Mouse (Mus musculus): ENCODE data around the gene Zfp422.
"Not testable (repeated sequence)": the region's sequence is repeated elsewhere in the genome, so short reads cannot be mapped to it uniquely, and the experiment has no call there.

The Zfp422 gene

DNA sequence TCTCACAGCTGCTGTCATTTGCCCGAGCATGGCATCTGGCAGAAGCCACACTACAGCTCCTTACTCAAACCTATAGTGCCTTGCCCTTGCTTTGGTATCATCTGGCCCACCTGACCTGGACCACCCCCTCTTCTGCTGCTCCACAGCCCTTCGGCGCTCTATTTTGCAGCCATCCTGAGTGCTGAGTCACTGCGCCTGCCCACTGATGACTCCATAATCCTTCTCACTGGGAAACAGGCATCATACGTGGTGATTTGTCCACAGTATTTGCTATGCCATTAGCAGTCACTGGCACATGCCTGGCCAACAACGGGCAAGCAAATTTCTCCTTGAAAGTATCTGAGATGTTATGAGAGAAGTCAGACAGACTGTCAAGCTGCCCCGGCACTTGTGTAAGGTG is 21.0 kb upstream of the Zfp422 start:
- DNase-seq, result no peak

DNA sequence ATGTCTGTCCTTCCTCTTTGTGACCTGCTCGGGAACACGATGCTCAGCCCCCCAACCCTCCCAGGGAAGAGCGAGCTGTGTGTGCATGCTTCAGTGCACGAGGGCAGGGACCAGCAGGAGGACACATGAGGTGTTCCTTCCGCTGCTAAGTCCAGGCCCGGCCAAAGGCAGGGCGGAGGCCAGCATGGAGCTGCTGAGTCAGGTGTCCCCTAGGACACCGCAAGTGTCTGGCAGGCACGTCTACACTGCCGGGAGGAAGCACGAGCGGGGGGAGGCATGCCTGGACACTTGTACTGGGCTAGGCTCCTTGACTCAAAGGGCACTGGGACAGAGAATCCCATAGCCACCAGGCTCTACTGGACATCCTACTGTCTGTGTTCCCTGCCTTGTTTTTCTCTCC is 19.0 kb upstream of the Zfp422 start:
- no peak for DNase-seq

DNA sequence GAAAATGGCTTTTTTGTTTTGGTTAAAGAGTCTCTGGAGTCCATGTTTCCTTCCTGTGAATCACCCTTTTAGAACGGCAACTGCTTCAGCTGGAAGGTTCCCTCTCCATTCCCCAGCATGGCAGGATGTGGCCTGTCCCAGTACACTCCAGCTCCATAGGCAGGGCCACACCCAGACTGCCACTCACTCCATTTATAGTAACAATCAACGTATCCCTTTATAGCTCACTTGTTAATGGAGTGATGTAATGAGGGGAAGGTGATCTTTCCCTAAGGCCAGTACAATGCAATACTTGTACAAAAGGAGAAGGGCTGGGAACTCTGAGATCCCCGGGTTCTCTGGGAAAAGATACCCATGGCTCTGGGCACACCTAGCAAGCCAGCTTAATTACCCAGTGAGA is 15.5 kb upstream of the Zfp422 start:
- peak; percentile 71 for DNase-seq

DNA sequence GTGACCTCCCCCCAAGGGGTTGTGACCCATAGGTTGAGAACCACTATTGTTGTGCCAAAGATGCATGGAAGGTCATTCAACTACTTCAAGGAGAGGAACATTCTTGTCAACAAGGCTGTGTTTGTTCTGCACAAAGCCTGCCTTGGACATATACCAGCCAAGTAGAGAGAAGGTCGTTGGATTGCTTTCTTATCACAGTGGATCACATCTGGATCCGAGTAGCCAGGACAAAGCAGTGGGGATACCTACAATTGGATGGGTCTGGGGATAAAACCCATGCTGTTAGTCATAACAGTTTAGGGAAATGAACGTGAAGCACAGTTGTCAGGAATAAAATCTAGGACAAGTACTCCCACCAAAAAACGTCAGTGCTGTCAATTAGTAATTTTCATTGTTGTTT is 15.1 kb upstream of the Zfp422 start:
- no peak for DNase-seq

DNA sequence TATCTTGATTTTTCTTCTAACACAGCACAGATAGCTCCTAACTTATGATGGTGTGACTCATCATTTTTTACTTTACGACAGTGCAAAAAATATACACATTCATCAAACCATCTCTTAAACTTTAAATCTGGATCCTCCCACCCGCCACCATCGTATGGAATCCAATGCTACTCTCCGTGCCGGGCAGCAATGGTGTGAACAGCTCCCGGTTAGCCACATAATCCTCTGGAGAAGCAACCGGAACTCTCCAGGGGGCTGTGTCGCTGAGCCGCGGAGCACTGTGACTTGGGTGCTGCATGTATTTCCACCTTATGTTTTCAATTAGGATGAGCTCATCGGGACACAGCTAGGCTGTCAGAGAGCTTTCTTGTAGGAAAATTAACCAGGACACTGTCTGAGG is 14.1 kb upstream of the Zfp422 start:
- DNase-seq, result no peak

DNA sequence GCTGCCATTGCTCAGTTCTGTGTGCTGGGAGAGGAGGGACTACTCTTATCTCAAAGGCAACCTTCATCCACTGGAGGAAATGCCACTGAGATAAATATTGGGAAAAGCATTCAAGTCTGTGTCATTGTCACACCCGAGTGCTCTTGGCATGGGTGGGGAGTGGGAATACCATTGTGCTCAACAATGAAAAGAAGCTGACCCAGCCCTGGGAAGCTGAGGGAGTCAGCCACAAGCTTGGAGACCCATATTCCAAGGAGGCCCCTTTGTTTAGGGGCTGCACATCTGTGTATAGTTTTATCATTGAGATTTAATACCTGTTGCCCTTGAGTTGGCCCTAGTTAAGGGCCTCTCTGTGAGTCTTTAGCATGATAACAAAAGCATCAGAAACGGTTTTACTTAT is 10.9 kb upstream of the Zfp422 start:
- peak; percentile 77 for DNase-seq

DNA sequence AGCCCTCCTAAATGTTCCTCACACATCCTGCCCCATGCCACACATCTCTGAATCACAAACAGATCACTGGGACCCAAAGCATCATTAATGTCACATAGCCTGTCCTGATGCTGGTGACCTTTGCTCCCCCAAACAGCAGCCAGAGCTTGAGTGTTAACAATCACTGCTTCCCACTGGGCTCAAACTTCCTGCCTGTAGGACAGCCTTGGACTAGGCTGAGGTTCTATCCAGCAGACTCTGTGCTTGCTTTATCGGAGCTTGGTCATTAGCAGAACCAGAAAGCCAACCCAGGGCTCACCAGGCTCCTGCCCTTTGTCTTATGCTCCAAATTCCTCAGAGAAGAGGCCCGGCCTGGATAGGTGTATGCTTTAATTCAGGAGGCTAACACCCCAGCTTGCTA is 10.1 kb upstream of the Zfp422 start:
- no peak for DNase-seq

DNA sequence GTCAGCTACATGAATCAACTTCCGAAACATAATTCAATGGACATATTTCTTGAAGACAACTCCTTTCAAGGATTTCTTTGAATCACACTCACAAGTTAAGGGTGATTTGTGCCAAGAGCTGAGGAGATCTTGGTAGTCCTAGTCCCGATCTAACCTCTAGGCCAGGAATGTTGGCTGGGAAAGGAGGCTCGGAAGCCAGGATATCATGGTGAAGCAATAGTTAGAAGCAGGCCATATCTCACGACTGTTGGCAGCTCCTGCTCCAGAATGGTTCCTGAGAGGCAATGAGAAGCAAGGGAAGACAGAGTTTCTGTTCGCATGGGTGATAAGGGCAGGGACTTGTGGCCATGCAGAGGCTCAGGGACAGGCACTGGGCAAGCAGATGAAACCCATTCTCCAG is 8.7 kb upstream of the Zfp422 start:
- peak; percentile 59 for DNase-seq

DNA sequence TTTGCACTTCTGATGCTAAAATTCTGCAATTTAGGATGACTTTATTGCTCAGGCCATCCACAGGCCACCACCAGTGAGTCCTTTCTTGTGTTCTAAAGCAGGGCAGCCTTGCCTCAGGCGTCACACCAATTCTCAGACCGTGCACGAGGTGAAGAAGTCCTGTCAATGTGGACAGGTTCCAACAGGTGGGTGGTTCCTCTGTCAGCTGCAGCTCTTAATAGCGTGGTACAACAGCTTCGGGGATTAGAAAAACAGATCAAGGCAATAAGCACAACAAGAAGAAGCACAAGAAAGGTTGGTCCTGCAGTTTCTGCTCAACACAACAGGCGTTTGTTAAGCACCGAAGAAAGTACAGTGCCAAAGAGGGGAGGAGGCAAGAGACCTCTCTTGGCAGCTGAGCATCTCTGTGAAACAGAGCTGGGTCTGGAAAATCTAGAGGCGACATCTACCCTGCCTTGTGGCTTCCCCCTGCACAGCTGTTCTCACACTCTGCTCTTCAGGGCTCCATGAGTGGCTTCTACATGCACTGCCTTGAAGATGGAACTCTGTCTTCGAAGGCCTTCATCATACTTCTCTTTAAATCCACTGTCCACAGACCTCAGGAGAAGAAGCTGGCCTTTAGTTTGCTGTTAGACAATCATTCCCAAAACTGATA is 7.9 kb upstream of the Zfp422 start:
- DNase-seq, result no peak

DNA sequence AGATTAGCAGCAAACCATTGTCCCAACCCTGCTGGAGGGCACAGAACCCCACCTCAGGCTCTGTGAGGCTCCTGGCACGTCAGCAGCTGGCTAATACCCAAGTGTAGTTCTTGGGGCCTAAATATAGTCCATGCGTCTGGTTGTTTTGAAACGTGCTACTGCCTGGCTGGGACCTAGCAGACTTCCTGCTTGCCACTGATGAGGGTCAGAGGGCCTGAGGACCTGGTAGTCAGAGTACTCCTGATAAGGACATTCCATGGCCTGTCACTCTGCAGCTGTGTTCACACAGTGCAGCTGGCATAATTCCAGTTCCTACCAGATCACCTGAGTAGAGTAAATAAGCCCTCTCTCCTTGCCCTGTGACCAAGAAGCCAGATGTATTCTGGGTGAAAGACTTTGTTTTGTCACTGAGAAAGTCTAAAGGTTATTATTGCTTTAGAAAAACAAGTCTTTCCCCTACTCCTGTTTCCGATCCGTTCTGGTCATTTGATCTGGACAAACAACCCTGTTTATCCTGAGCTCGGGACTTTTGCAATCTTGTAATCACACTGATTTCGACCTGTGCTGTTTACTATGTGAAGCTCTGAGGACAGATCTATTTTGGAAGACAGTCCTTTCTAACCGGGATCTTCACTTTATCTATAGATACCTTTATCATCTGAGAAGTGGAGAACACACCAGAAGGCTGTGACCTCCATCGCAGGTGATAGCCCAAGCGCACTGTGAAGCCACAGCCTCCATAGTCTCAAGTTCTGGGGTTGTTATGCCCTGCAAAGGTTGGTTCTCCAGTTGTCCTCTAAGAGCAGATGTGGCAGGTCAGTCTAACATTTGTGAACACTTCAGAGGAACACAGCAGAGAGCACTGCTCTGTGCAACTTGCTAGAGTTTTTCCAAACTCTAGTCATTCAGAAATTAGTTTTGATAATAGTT is 6.7 kb upstream of the Zfp422 start:
- peak; percentile 95 for DNase-seq

DNA sequence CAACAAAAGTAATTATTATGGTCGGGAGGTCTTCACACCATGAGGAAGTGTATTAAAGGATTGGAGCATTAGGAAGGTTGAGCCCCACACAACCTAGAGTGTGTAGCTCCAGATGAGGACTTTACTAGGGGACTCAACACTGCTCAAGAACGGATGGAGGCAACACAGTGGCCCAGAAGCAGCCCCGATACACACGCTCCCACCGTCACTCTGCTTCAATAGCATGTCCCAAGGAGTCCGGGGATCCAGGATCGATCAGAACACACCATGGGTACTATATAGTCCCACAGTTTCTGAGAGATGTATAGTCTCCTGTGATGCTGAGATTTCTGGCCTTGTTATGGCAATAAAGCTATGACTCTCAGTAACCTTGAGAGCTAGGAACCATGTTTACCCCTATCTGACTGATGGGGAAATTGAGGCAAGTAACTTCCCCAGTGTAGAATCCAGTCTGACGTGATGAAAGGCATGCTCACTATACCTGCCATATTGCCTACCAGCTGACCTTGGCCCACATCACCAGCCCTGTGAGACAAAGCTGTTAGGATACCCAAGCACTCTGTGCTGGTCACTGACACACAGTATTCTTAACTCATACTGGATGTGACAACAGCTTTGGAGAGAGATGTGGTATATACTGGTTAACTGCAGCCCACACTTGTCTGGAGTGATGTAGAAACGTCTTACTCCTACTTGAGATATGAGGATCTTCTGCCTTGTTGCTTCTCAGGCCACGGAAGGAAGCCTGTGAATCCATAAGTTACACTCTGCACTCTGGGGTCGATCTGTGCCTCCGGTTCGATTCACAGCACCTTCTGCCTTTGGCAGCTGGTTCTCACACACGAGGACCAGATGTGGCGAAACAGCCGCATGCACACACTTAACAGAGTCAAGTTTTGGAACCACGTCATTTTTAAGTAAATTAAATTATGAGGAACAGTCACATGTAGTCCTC is 5.2 kb upstream of the Zfp422 start:
- no peak for DNase-seq

DNA sequence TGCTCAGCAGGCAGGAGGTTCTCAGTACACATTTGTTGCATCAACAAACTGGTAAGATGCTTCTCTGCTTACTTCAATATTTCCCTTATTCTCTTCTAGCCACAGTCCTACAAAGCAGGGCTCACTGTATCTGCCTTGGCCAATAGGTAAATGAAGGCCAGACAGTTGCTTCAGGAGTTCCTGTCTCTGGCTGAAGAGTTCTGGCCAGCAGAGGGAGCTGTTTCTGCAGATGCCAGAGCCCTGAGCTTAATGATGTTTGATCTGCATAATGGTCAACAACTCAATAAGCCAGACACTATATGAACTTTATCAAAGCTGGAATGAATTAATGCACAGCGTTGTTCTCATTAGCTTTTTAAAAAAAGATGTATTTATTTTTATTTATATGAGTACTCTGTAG is 3.3 kb upstream of the Zfp422 start:
- peak; percentile 97 for DNase-seq

DNA sequence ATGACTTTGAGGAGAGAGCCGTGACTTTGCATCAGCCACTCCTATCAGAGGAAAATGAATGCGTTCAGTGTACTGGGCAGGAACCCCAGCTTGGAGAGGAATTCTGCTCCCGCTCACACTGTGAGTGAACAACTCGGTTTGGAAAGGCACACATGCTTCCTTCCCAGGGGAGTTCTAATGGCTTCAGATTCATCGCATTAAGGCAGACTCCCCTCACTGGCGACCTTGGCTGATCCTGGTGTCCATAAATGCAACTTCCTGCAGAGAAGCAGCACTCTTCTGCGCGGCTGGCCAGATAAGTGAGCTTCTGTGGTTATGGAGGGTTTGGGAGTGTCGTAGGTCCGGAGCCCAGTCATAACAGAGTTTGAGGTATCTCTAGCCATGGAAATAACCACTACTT is 967 bp upstream of the Zfp422 start:
- DNase-seq, result no peak

DNA sequence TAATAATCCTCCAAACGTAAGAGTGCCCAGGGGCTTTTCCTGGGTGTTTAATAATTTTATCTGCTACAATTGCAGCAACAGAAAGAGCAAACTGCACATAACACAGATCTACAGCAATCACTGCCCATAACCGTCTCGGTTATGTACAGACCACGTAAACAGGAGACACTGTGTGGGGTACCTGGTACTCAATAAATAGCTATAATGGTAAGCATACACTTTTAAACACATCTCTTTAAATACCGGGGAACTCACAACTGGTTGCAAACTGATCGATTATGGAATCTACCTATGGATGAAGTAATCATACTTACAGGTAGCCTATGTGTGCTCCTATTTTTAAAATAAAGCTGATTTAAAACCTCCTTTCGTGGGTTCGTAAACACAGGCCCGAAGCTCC is 704 bp downstream of the Zfp422 start:
- no peak for DNase-seq

DNA sequence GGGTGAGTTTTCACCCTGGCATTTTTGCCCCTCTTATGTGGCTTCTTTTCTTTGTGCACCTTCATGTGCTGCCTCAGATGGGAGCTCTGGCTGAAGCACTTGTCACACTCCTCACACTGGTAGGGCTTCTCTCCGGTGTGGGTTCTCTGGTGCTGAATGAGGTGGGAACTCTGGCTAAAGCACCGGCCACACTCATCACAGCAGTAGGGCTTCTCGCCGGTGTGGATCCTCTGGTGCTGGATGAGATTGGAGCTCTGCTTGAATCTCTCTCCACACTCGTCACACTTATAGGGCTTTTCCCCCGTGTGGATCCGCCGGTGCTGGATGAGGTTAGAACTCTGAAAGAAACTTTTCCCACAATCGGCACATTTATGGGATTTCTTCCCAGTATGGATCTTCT is 2.4 kb downstream of the Zfp422 start:
- DNase-seq, result not testable (repeated sequence)

DNA sequence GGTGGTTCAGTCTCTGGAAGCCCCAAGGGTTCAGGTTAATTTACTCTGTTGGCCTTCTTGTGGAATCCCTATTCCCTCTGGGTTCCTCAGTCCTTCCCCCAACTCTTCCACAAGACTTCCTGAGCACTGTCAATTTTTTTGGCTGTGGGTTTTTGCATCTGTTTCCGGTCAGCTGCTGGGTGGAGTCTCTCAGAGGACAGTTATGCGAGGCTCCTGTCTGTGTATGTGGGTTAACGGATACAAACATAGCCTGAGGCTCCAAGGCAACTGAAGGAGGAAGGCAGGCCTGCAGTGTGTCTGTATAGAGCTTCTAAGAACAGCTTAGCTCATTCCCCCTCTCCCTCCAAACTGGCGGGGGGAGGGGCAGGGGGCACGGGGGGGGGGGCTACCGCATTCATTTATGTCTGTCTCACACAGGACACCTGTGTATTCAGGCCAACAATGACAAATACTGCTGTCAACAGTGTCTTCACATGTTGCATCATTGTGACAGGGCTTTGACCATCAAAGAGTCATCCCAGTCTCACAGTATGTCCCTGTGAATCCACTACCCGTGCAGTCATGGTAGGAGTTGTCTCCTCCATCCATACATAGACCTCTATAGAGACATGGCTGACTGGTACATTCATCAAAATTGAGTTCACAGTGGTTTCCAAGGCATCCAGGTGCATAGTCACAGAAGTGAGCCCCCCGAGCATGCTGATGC is 7.3 kb downstream of the Zfp422 start:
- no peak for DNase-seq

DNA sequence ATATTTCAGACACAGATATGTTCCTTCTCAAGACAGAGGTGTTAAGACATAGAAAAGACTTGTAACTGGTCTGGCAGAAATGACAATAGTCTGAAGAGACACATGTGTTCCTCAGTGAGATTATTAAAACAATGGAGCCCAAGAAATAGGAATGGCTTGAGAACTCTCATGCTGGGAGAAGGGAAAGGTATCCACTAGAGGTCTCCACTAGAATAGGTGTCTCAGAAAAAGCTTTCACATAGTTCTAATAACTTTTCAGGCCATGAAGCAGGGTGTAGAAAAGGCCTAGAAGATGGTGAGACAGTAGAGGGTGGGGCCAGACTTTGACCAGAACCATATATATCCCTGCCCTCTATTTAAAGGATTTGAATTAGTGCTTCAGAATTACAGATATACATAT is 10.7 kb downstream of the Zfp422 start:
- DNase-seq, result no peak

DNA sequence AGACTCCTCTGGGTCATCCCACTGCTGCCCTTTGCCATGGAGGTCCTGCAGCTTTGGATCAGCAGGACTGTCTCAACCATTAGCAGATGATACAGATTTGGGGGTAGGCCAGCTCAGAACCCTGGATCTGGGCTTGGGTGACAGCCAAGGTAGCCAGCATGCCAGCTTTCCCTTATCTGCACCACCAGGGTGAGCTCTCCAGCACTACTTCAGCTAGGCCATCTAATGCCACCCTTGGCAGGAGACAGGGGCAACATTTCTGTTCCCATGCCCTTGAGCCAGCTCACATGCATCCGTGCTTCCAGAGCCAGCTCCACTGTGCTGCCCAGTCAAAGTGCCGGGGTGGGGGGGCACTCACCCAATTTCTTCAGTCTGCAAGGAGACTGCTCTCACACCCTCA is 13.1 kb downstream of the Zfp422 start:
- no peak for DNase-seq

DNA sequence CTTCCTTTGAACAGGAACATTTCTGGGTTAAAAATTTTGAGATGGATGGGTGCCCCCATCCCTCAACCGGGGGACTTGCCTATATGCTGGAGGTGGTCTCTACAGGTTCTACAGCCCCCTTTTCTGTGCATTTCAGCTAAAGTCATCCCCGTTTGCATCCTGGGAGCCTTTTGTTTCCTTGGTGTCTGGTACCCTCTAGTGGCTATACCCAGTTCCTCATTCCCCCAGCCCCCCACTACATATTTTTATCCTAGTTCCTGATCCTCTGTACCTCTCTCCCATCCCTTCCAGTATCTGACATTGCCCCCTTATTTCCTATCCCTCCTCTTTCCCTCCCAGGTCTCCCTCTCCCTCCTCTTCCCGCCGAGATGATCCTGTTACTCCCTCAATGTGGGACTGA is 21.6 kb downstream of the Zfp422 start:
- no peak for DNase-seq

DNA sequence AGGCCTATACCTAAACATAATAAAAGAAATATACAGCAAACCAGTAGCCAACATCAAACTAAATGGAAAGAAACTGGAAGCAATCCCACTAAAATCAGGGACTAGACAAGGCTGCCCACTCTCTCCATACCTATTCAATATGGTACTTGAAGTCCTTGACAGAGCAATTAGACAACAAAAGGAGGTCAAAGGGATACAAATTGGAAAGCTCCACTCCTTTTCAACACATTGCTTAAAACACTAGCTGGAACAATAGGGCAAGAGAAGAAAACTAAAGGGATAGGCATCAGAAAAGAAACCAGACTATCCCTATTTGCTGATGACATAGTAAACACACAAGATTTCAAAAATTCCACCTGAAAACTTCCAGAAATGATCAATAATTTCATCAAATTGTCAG is 27.8 kb downstream of the Zfp422 start:
- not testable (repeated sequence) for DNase-seq

DNA sequence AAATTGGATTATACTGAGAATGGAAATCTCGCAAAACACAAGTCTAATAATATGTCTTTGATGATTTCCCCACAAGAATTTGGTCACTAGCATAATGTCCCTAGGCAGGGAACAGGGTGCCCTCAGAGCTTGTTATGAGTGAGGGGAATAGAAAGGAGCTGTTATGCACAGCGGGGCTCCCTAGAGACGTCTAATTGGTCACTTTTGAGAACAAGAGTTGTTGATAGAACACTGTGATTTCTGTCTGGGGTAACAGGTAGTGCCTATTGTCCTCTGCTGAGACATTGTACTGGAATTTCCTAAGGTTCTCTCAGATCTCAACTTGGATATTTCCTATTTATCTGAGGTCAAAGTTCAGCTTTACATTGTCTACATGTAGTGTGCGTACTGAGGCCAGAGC is 44.7 kb downstream of the Zfp422 start, which contains the start of gene Olfr215:
Olfr215 (minus strand) TSS at position 101 of the 400 bp plus-strand sequence.
- no peak for DNase-seq
